Mouse (Mus musculus) kidney, adult 2 months (tissue): Measurements from ENCODE around the gene Nav3.

Experiments
- CTCF ChIP-seq: fragments of 200-500 bp; conservative IDR thresholded peaks from 2 replicates; pipeline ENCODE4 v1.5.1; 2011; ENCODE audit warnings: low read depth, mild to moderate bottlenecking, control low read depth, low read length, moderate library complexity, mixed read lengths; ENCODE audit not compliant: insufficient read depth, insufficient read length
- POLR2A ChIP-seq: fragments of 200-500 bp; IDR thresholded peaks from one replicate; pipeline ENCODE4 v1.6.1; 2011; ENCODE audit warnings: low read depth, low read length, control low read depth

DNA sequence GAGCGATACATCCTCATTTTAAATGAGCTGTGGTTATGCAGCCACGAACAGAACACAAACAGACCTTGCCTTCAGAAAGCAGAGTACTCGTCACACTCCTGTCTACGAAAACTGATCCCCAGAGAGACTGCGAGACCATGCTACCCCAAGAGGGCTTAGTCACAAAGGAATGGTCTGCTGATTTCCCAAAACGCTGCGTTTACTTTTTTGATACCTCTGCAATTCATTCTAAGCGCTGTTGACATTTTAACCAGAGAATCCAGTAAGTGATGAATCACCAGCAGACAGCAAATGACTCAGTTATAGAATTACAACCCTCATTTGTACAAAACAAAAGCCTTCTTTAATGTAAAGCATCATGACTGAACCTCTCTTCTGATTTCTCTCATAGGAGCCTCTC is 28.8 kb upstream of the Nav3 start:
- TF ChIP-seq CTCF (no peak), POLR2A (no peak)
